Mouse (Mus musculus) erythroblast, embryonic 14.5 days (primary cell): ENCODE measurements around the gene Adcy1. TPM values are rescaled to one million over a fixed set of nuclear protein-coding genes. Genes with fewer than 3 reads are reported as not detected.

Experiments
- H3K27me3 ChIP-seq: 2 replicates; pipeline ENCODE4 v1.6.1; 2012; ENCODE audit warnings: inconsistent platforms; ENCODE audit not compliant: control insufficient read depth
- H3K36me3 ChIP-seq: 2 replicates; pipeline ENCODE4 v1.6.1; 2012; ENCODE audit warnings: mild to moderate bottlenecking, inconsistent platforms; ENCODE audit not compliant: control insufficient read depth
- H3K4me1 ChIP-seq: 2 replicates; pipeline ENCODE4 v1.6.1; 2012; ENCODE audit warnings: inconsistent platforms; ENCODE audit not compliant: control insufficient read depth
- H3K4me3 ChIP-seq: replicated peaks from 2 replicates; pipeline ENCODE3; 2012; ENCODE audit warnings: moderate library complexity, mild to moderate bottlenecking, inconsistent platforms
- H3K9me3 ChIP-seq: 2 replicates; pipeline ENCODE4 v1.6.1; 2012; ENCODE audit warnings: low read length, inconsistent platforms, mixed read lengths; ENCODE audit not compliant: control insufficient read depth
- GATA1 ChIP-seq: IDR thresholded peaks from 2 replicates; pipeline ENCODE4 v1.6.1; 2012; ENCODE audit warnings: low read length, inconsistent platforms, mixed read lengths
- TAL1 ChIP-seq: IDR thresholded peaks from 3 replicates; pipeline ENCODE4 v1.6.1; 2012; ENCODE audit warnings: low read length, inconsistent platforms, mixed read lengths
- polyA plus RNA-seq: library from polyadenylated mRNA; stranded (reverse); fragments of >175 nt; gene quantifications from 2 replicates; pipeline ENCODE4 v1.2.3, GENCODE M21; 2012

The Adcy1 gene
- polyA plus RNA-seq, 1 experiment: under 0.01 TPM

- Histone ChIP-seq H3K27me3 (no peaks in the 10 kb centered on the region), H3K9me3 (no peaks in the 10 kb centered on the region), H3K4me3 (no peak overlapping the region), H3K4me1 (no peaks in the 10 kb centered on the region), H3K36me3 (no peaks in the 10 kb centered on the region)
- TF ChIP-seq GATA1 (no peak), TAL1 (no peak)
Measured at GRCm38 (mm10) chr11:7228107-7228506, 164.8 kb downstream of the Adcy1 start.

Other genes with a start within 250 kb of the Adcy1 start
- not detected in 2 replicates for gene Gm11983, start 225.8 kb upstream of the Adcy1 start, polyA plus RNA-seq
- not detected in 2 replicates for gene Gm11985, start 125.1 kb downstream of the Adcy1 start, polyA plus RNA-seq
- 0.08 and 0.11 TPM in 2 replicates for gene Igfbp1, start 134.3 kb downstream of the Adcy1 start, polyA plus RNA-seq
- 0.03 TPM in 1 of 2 replicates, not detected in the other for gene Igfbp3, start 150.4 kb downstream of the Adcy1 start, polyA plus RNA-seq